Mouse (Mus musculus) limb, embryonic 12.5 days (tissue): ENCODE data around the gene Jarid2. TPM values are rescaled to one million over a fixed set of nuclear protein-coding genes. Genes with fewer than 3 reads are reported as not detected.

ENCODE experiments used
- ATAC-seq: fragments of 200-750 bp; cut with Nextera tagmentation; 2 replicates; pipeline ENCODE4 v1.8.0; 2017; ENCODE audit warnings: low read depth, moderate TSS enrichment; ENCODE audit not compliant: insufficient number of reproducible peaks, insufficient read depth, low FRiP score, low TSS enrichment
- H3K27ac ChIP-seq: fragments of 300-500 bp; sonication (generic); 2 replicates; pipeline ENCODE4 v1.5.1; 2016; ENCODE audit warnings: mild to moderate bottlenecking, moderate library complexity
- H3K27me3 ChIP-seq: fragments of 300-500 bp; sonication (generic); 2 replicates; pipeline ENCODE4 v1.6.1; 2016; ENCODE audit warnings: mild to moderate bottlenecking, moderate library complexity
- H3K36me3 ChIP-seq: fragments of 300-500 bp; sonication (generic); 2 replicates; pipeline ENCODE4 v1.6.1; 2016; ENCODE audit warnings: mild to moderate bottlenecking, moderate library complexity
- H3K4me1 ChIP-seq: fragments of 300-500 bp; sonication (generic); replicated peaks from 2 replicates; pipeline ENCODE4 v1.6.1; 2016
- H3K4me2 ChIP-seq: fragments of 300-500 bp; sonication (generic); 2 replicates; pipeline ENCODE4 v1.6.1; 2016; ENCODE audit warnings: mild to moderate bottlenecking, moderate library complexity
- H3K4me3 ChIP-seq: fragments of 300-500 bp; sonication (generic); replicated peaks from 2 replicates; pipeline ENCODE4 v1.5.1; 2016; ENCODE audit warnings: mild to moderate bottlenecking
- H3K9ac ChIP-seq: fragments of 300-500 bp; sonication (generic); replicated peaks from 2 replicates; pipeline ENCODE4 v1.6.1; 2016; ENCODE audit warnings: mild to moderate bottlenecking, moderate library complexity
- H3K9me3 ChIP-seq: fragments of 300-500 bp; sonication (generic); 2 replicates; pipeline ENCODE4 v1.6.1; 2016; ENCODE audit warnings: mild to moderate bottlenecking, moderate library complexity
- WGBS: fragments of 180-500 bp; shearing (Covaris S2); methylation state at CpG from one replicate; pipeline ENCODE4 v1.1.7; 2016; 5-methylcytosine and 5-hydroxymethylcytosine counted together
- polyA plus RNA-seq: library from polyadenylated mRNA; unstranded; fragments of >200 nt; fragmentation: Nextera tagmentation; extraction: Ambion mirVana; gene quantifications from 2 replicates; pipeline ENCODE4 v1.2.1, GENCODE M21; 2016

The Jarid2 gene
- polyA plus RNA-seq, 1 experiment from 2014 or later, result 57.4 TPM

DNA sequence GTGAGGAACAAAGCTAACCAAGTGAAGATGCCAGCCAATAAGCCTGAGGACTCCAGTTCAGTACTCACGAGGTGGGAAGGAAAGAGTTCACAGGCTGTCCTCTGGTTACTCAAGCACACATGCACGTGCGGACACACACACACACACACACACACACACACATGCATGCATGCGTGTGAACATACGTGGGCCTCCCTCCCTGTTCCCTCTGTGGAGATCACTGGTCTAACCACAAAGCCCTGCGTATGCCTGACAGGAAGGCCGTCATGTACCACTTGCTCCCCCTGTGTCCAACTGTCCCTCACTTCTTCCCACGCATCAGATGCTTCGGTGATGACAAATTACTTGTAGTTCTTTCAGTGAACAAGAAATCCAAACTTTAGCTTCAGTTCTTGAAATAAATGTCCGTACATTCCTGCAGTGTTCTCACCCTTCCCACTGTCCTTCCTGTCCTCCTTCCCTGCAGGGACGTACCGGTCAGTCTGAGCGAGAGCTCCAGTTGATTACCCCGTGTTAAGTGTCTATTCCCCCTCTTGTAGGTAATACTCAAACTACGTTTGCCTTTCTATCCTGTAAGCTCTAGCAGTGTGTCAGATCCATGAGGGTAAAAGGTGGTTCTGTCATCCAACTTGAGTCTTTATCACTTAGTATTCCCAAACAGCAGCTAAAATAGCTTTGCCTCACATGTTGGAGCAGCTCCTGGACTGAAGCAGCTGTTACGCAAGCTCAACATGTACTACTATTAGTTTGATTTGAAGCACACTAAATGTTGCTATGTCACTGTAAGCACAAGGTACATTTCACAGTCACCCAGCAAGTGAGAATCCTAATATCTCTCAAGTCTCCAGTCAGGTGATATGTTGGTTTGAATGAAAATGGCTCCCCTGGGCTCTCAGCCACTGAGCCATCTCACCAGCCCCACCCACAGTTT lies 219.3 kb downstream of the Jarid2 start:
- ATAC-seq, result no peak

DNA sequence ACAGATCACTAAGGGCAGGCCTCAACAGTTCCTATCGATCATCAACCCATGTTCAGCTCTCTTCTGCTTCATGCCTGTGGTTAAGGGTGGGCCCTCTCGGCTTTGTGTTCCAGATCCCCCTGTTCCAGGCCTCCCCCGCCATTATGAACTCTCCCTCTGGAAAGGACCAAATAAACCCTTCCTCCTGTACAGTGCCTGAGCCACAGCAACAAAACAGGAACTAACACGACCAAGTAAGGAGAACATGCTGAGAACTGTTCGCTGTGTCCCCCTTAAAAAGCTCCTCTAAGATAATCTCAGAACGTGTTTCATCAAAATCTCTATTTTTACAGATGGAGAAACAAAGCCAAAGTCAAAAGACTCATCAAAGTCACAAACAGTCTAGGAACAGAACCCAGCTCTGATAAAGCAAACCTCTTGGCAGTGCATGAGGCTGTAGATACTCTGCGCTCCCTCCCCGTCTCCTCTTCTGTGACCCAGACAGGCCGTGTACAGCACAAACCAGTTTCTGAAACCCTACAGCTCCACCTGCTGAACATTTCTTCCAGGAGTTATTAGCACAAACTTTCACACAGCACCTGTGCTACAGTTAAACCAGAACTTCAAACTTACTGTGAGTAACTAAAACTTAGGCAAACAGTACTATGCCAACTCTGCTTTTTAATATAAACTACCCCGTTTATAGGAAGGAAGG lies 223.3 kb downstream of the Jarid2 start:
- H3K36me3 ChIP-seq, result peaks cover 21% of the 10 kb centered on the region; the same call in 1 of the 2 replicates
- no peaks in the 10 kb centered on the region for H3K27me3 ChIP-seq
- no peak overlapping the region for H3K27ac ChIP-seq
- H3K4me2 ChIP-seq, result no peak overlapping the region
- ATAC-seq, result no peak
- H3K9ac ChIP-seq, result no peak overlapping the region
- no peak overlapping the region for H3K4me3 ChIP-seq
- peaks cover 16% of the 10 kb centered on the region for H3K4me1 ChIP-seq
- 66% methylated on average over 10 of the region's 10 CpGs for WGBS
- H3K9me3 ChIP-seq, result no peaks in the 10 kb centered on the region

More for the DNA sequence above, 219.3 kb downstream of the Jarid2 start:
- Histone ChIP-seq H3K9me3 (no peaks in the 10 kb centered on the region), H3K9ac (no peak overlapping the region), H3K36me3 (peaks cover 11% of the 10 kb centered on the region; the same call in 1 of the 2 replicates), H3K4me2 (no peak overlapping the region), H3K4me3 (no peak overlapping the region), H3K4me1 (peaks cover 28% of the 10 kb centered on the region), H3K27ac (no peak overlapping the region), H3K27me3 (no peaks in the 10 kb centered on the region)
- 88% methylated on average over 16 of the region's 16 CpGs for WGBS

DNA sequence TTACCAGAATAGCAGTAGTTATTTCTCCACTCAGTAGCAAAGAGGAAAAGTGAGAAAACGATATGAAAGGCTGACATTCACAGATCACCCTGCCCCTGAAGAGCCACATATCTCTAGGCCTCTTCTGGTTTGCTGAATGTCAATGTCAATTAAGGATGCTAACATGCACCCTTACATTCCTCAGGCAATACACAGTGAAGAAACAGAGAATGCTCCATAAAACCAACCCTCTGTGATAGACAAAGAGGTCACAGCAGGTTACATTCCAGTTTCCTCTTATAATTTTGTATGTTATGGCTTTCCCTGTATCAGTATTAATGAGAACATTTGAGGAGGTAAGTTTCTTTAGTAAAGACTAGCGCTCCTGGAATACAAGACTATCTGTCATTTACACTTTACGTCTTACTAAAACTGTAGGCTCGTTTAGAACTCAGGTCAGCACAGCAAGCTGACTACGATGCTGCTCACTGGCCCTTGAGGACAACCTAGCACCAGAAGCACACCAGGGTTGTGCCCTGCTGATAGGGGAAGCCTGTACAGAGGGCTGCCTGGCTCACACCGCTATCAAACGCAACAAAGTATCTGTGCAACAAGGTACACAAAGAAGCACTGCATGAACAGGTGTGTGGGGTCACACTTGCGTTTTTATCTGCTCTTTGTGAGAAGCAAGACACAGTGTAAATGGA lies 224.4 kb downstream of the Jarid2 start:
- peaks cover 14% of the 10 kb centered on the region for H3K4me1 ChIP-seq
- no peak for ATAC-seq
- no peaks in the 10 kb centered on the region for H3K9me3 ChIP-seq
- no peak overlapping the region for H3K4me3 ChIP-seq
- WGBS, result 81% methylated on average over 8 of the region's 8 CpGs
- H3K27ac ChIP-seq, result no peak overlapping the region
- no peaks in the 10 kb centered on the region for H3K27me3 ChIP-seq
- H3K36me3 ChIP-seq, result peaks cover 21% of the 10 kb centered on the region; the same call in 1 of the 2 replicates
- H3K4me2 ChIP-seq, result no peak overlapping the region
- H3K9ac ChIP-seq, result no peak overlapping the region

DNA sequence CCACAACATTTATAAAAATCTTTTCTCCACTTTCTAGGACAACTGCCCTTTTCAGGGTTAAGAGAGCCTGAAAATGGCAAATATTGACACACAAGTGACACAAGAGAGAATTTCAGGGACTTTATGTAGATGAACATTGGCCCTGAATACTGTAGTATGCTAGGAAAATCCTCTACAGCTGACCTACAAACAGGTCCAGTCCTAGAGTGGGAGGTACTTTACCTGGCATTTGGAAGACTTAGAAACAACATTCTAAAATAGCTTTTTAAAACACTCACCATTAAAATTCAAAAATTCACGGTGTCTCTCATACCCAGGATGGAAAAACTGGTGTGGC lies 224.9 kb downstream of the Jarid2 start:
- H3K4me2 ChIP-seq, result no peak overlapping the region
- 85% methylated on average over 1 of the region's 1 CpGs for WGBS
- no peak overlapping the region for H3K4me3 ChIP-seq
- peaks cover 14% of the 10 kb centered on the region for H3K4me1 ChIP-seq
- peaks cover 21% of the 10 kb centered on the region; the same call in 1 of the 2 replicates for H3K36me3 ChIP-seq
- H3K9ac ChIP-seq, result no peak overlapping the region
- H3K9me3 ChIP-seq, result no peaks in the 10 kb centered on the region
- H3K27me3 ChIP-seq, result no peaks in the 10 kb centered on the region
- no peak for ATAC-seq
- H3K27ac ChIP-seq, result no peak overlapping the region

DNA sequence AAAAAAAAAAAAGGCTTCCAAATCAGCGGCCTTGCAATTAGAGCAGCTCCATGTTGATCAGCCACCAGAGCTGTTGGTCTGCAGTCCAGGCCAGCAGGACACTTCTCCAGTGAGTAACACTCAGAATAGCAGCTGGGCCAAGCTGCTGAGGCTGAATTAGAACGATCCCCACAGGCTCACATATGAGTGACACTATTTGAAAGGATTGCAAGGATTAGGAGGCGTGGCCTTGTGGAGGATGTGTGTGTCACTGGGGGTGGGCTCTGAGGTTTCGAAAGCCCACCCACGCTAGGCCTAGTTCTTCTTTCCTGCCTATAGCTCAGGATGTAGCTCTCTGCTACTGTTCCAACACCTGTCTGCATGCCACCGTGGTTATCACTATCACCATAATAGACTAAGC lies 226.5 kb downstream of the Jarid2 start:
- Histone ChIP-seq H3K4me1 (peaks cover 14% of the 10 kb centered on the region), H3K27ac (no peak overlapping the region), H3K9me3 (no peaks in the 10 kb centered on the region), H3K27me3 (no peaks in the 10 kb centered on the region), H3K9ac (no peak overlapping the region), H3K36me3 (peaks cover 24% of the 10 kb centered on the region; the same call in 1 of the 2 replicates), H3K4me3 (no peak overlapping the region), H3K4me2 (no peak overlapping the region)
- no peak for ATAC-seq
- 88% methylated on average over 6 of the region's 6 CpGs for WGBS

DNA sequence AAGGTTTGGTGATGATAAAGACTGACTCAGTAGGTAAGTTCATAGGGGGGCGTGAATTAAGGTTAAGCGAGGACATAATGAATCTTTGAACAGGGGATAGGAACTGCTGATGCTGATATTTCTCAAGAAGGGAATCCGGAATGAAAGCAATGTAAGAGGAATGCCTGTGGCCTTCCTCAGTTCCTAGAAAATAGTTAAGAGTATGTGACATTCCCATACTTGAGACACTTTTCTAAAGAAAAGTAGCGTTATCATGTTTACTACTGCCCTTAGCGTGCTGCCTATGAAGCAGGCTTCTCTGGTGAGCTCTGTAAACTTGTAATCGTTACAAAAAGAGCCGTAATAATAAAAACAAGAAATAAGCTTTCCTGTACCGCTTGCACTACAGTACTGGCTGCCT lies 227.8 kb downstream of the Jarid2 start:
- Histone ChIP-seq H3K27ac (no peak overlapping the region), H3K27me3 (no peaks in the 10 kb centered on the region), H3K36me3 (peaks cover 26% of the 10 kb centered on the region; the same call in 1 of the 2 replicates), H3K4me2 (no peak overlapping the region), H3K9ac (no peak overlapping the region), H3K4me1 (peaks cover 14% of the 10 kb centered on the region), H3K9me3 (no peaks in the 10 kb centered on the region), H3K4me3 (no peak overlapping the region)
- ATAC-seq, result no peak
- 58% methylated on average over 8 of the region's 8 CpGs for WGBS

DNA sequence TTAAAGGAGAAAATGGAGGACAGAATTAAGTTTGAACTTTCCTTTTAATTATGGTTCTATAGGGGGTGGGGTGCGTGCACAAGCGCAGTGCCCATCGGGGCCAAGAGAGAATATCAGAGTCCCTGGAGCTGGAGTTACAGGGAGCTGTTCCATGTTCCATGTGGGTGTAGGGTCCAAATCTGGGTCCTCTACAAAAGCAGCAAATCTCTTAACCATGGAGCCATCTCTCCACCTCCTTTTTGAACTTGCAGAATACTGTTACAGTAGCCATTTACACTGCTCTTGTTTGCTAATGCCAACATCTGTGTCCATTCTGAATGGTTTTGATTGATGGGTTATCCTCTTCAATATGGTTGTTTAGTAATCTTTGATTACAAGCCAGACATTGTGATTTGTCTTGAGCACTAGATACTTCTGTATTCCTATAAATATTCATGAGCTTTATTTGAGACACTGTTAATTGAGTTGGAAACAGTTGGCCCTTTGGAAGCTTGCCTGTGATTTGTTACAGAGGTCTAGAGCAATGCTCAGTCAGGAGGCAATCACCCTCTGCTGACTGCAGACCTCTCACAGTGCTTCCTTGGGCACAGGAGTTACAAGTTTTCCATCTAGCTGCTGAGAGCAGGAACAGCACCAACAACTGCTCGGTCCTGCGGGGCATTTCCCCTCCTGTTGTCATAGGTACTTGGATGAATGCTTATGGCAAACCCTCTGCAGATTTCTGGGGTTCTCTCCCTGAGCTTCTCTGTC lies 231.4 kb downstream of the Jarid2 start:
- Histone ChIP-seq H3K36me3 (peaks cover 21% of the 10 kb centered on the region; the same call in 1 of the 2 replicates), H3K9me3 (no peaks in the 10 kb centered on the region)
- no peak for ATAC-seq

More for the DNA sequence above, 231.4 kb downstream of the Jarid2 start:
- peaks cover 12% of the 10 kb centered on the region; the same call in 1 of the 2 replicates for H3K4me1 ChIP-seq
- H3K4me3 ChIP-seq, result no peak overlapping the region
- H3K4me2 ChIP-seq, result no peak overlapping the region
- H3K27ac ChIP-seq, result no peak overlapping the region
- H3K27me3 ChIP-seq, result no peaks in the 10 kb centered on the region
- WGBS, result 91% methylated on average over 5 of the region's 5 CpGs
- no peak overlapping the region for H3K9ac ChIP-seq
